Mouse (Mus musculus) left cerebral cortex, adult 8-10 months (tissue): ENCODE measurements around the gene 2900026A02Rik. TPM values are rescaled to one million over a fixed set of nuclear protein-coding genes. Genes with fewer than 3 reads are reported as not detected.

Experiments used
- DNase-seq, 2 experiments: peaks; one replicate each; pipeline ENCODE4 v3.0.0; 2022; ENCODE audit warnings: low spot score in 2 of 2
- total RNA-seq, 4 experiments: library from RNA; stranded (reverse); gene quantifications; 2 replicates each; pipeline ENCODE4 v1.2.4; 2022

The 2900026A02Rik gene
- total RNA-seq, 4 experiments from 2014 or later = 33.9 to 38.7 (median 35.5) TPM

- no peak for DNase-seq
Observed at GRCm38 (mm10) chr5:113175976-113176375, 45.1 kb downstream of the 2900026A02Rik start.

DNA sequence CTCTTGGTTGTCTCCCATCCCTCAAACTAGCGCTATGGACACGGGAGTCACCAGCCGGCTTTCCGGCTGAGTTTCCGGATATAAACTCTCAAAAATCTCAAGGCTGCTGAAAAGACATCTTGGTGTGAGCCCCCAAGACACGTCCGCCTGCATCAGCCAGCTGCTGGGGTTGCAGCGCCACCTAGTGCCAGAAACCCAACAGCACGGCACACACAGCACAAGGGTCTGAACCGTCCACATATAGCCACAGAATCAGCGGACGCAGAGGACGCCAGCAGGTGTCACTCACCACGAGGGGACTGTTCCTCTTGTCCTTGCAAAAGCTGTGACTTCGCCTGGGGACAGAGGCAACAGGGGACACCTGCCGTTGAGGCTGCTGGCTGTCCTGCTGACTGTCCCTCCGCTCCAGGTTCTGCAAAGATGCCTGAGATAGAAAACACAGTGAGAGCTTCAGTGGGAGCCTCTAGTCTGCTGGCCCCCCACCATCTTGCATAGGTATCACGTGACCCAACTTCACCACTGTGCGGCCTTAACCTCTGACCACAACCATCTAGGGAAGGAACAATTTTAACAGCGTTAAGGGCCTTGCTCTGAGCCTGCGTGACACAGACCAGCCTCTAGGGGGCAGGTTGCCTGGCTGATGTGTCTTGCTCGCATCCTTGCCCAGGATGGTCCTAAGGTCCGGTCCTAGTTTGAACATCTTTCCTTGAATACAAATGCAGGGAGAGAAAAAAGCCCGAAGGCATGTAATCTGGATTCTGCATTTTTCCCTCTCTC lies 45.9 kb downstream of the 2900026A02Rik start:
- no peak for DNase-seq

GRCm38 (mm10) chr5:113173318-113173717 lies 47.7 kb downstream of the 2900026A02Rik start:
- DNase-seq = no peak

GRCm38 (mm10) chr5:113171968-113172578 lies 49.0 kb downstream of the 2900026A02Rik start:
- no peak for DNase-seq

GRCm38 (mm10) chr5:113170064-113170754 lies 50.8 kb downstream of the 2900026A02Rik start:
- DNase-seq = no peak

GRCm38 (mm10) chr5:113167733-113168132 lies 53.3 kb downstream of the 2900026A02Rik start:
- DNase-seq = no peak

DNA sequence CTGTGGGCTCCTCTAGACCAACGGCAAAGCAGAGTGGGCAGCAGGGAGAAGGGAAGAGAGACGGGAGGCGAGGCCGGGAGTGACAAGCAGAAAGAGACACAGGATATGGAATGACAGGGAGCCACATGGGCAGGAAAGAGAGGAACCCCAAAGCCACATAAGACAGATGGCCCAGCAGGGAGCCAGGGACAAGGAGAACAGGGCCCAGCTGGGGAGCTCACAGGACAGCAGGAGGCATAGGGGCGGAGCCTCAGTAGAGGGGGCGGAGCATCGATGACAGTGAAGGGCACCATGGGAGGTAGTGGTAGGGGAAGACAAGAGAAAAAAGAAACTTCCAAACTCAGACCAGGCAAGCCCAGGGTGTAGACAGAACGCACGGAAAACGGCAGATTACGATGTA lies 55.6 kb downstream of the 2900026A02Rik start:
- DNase-seq = no peak

- DNase-seq = peak in 1 of 2 experiments; percentile 66
Observed at GRCm38 (mm10) chr5:113164873-113165441, 56.1 kb downstream of the 2900026A02Rik start.

DNA sequence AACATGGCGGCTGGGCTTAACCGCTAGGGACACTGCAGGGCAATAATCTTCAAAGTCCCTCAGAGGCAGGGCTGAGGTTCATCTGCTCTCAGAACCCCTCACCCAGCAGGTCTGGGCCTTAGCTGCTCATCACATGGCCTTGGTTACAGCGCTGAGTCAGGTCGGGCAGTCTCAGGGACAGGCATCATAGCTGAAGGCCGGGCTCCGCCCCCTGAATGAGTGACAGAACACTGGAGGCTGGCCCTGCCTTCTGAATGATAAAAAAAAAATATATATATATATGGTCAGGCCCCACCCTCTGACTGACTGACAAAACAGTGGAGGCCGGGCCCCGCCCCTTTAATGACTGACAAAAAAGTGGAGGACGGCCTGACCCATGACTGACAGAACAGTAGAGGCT lies 56.6 kb downstream of the 2900026A02Rik start:
- DNase-seq = no peak

- DNase-seq = no peak
Observed at GRCm38 (mm10) chr5:113163116-113163515, 57.9 kb downstream of the 2900026A02Rik start.

DNA sequence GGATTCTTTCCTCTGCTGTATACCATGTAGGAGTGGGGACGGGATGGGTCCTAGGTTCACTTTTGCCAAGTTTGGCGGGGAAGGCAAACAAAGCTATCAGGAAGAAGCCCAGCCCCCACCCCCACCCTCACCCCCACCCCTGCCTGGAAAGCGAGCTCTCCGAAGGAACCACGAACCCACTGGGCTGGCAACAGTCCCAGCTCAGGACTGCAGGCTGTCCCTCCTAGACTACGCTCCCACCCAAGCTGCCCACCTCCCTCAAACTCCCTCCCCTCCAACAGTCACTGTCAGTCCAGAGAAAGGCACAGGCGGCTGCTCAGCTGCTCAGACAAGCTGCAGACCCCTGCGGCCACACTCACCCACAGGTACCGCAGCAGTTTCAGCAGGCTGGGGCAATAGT lies 58.3 kb downstream of the 2900026A02Rik start:
- no peak for DNase-seq

DNA sequence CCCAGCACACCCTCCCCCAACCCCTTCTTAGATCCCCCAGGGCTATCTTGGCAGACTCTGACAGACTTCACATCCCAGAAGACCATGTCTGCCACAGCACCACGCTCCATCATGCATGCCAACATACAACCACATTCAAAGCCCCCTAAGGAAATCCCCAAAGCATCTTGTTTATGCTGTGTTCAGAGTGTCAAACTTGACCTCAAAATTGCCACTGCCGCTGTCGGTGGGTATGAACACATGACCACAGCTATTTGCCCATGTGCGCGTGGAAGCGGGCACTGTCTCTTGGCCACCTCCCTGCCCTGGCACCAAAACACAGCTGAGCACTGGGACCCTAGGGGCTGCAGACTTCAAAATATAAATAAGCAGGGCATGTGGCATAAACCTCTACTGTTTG lies 59.5 kb downstream of the 2900026A02Rik start:
- DNase-seq = no peak

GRCm38 (mm10) chr5:113160320-113160719 lies 60.7 kb downstream of the 2900026A02Rik start:
- DNase-seq = no peak

DNA sequence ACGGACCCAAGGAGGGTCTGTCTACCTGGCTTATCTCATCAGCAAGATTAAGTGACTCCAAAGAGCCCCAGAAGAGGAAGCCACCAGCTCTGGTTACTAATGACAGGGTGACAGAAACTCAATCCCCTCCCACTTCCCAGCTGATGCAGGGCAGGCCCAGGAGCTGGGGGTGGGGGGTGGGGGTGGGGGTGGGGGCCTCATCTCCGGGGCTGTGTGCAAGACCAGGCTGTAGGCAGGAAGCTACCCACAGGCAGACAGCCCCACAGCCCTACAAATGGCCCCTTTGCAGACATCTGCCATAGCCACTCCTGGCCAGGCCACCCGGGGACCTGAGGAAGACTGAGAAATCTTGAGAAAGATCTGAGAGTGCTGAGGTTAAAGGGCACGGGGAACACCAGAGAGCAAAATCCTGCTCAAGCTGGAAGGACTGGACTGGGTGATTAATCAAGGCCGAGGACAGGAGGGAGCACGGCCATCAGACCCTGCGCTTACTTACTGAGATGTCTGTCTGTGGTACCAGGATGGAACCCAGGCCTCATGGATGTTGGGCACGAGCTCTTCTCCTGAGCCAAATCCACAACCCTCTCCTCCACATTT lies 62.2 kb downstream of the 2900026A02Rik start:
- DNase-seq = no peak

GRCm38 (mm10) chr5:113157588-113157987 lies 63.4 kb downstream of the 2900026A02Rik start:
- DNase-seq = no peak

GRCm38 (mm10) chr5:113157006-113157405 lies 64.0 kb downstream of the 2900026A02Rik start:
- DNase-seq = no peak

- peak in 1 of 2 experiments; percentile 84 for DNase-seq
Observed at GRCm38 (mm10) chr5:113155133-113155532, 65.9 kb downstream of the 2900026A02Rik start.

- DNase-seq = no peak
Observed at GRCm38 (mm10) chr5:113154441-113154840, 66.6 kb downstream of the 2900026A02Rik start.

DNA sequence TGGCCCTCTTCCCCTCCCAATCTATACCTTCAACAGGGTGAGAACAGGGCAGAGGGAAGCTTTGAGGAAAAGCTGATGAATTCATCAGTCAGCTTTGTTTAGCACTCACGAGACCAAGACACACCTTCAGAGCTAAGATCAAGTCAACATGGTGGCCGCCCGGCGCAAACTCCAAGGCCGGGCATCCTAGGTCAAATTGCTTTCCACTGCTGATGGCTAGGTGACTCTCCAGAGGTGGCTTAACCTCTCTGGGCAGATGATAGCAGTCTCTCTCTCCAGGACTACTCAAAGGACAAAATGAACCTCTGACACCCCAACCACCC lies 67.6 kb downstream of the 2900026A02Rik start:
- DNase-seq = no peak

- no peak for DNase-seq
Observed at GRCm38 (mm10) chr5:113152663-113153507, 68.2 kb downstream of the 2900026A02Rik start.
